Comparison of ENCODE assay signal across 30 mouse cellular contexts in the genomic region with DNA sequence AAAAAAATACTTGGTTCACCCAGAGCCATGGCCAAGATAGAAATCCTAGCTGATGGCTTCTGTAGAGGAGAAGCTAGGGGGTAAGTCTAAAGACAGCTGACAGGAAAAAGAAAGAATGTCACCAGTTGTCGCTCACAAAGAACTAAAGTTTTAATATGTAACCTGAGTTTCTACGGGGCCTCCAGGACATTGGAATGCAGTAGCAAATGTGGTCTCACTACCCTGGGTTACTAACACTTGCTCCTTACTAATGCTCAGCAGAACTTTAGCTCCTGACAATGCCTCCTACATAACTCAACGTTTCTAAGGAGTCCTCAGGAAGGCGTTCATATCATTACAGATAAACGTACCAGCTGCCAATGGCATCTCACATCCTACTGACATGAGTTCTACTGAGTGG. TPM values are rescaled to one million over a fixed set of nuclear protein-coding genes. Genes with fewer than 3 reads are reported as not detected.
A peak's percentile ranks its signal among the peaks of the same experiment; 100 is the strongest.
DNase-seq lines count a peak whose midpoint lies in the region; ATAC-seq and TF ChIP-seq lines count a peak whose summit lies in the region.
"Had no signal": no experiment of that assay in that cellular context is flagged by ENCODE, and none has a peak within 500 bp of the region (broad histone marks: within the 10 kb centered on the region; RNA-seq: fewer than 3 reads in every experiment).

No protein-coding gene starts in this region.

- H3K4me1 ChIP-seq in kidney, adult 2 months (ENCODE audit: control insufficient read depth, insufficient read depth, low read length): peaks cover 20% of the 10 kb centered on the region
- H3K4me1 ChIP-seq in kidney, embryonic 16.5 days (ENCODE audit: insufficient read depth, low read length): peaks cover 12% of the 10 kb centered on the region; the same call in 1 of the 2 replicates
- H3K4me1 ChIP-seq in limb, embryonic 13.5 days: no peaks in the 10 kb centered on the region
- H3K4me1 ChIP-seq: embryonic facial prominence, embryonic 12.5 days; forebrain, embryonic 10.5 days; forebrain, embryonic 15.5 days; hindbrain, embryonic 10.5 days; liver, embryonic 13.5 days; midbrain, embryonic 13.5 days had no signal

- peak overlapping the region; percentile 100 for H3K27ac ChIP-seq in kidney, adult 2 months (ENCODE audit: insufficient read depth, low read depth, low read length)
- peak overlapping the region; percentile 95 for H3K27ac ChIP-seq in kidney, embryonic 16.5 days (ENCODE audit: low read length)
- H3K27ac ChIP-seq in limb, embryonic 13.5 days: no peak overlapping the region
- H3K27ac ChIP-seq: embryonic facial prominence, embryonic 12.5 days; forebrain, embryonic 10.5 days; forebrain, embryonic 15.5 days; heart, embryonic 13.5 days; hindbrain, embryonic 10.5 days; liver, embryonic 13.5 days; midbrain, embryonic 13.5 days; stomach, postnatal 0 days had no signal

- H3K27me3 ChIP-seq in kidney, adult 2 months (replicated peaks; ENCODE audit: control insufficient read depth, insufficient read depth, low read length): no peaks in the 10 kb centered on the region
- H3K27me3 ChIP-seq in kidney, embryonic 16.5 days (ENCODE audit: insufficient read depth, low read length): no peaks in the 10 kb centered on the region
- H3K27me3 ChIP-seq in limb, embryonic 13.5 days: no peaks in the 10 kb centered on the region
- H3K27me3 ChIP-seq: embryonic facial prominence, embryonic 12.5 days; forebrain, embryonic 15.5 days; heart, embryonic 13.5 days; liver, embryonic 13.5 days; midbrain, embryonic 13.5 days had no signal

- H3K9ac ChIP-seq in kidney, embryonic 16.5 days (replicated peaks; ENCODE audit: low read length): no peak overlapping the region
- H3K9ac ChIP-seq in limb, embryonic 13.5 days: no peak overlapping the region
- H3K9ac ChIP-seq: embryonic facial prominence, embryonic 12.5 days; forebrain, embryonic 15.5 days; heart, embryonic 13.5 days; liver, embryonic 13.5 days; midbrain, embryonic 13.5 days had no signal

- DNase-seq in kidney, adult 11 months: peak; percentile 66
- DNase-seq in kidney, adult 2 months: peak; percentile 76
- no peak for DNase-seq in cerebellum, adult 18-20 months
- no peak for DNase-seq in right cerebral cortex, adult 18-20 months
- DNase-seq: adrenal gland, postnatal 36 days; cerebellum, adult 2 months; cerebellum, postnatal 14 days; heart, postnatal 14 days; liver, embryonic 13.5 days; lung, adult 18-20 months; lung, postnatal 4 days; right cerebral cortex, postnatal 4 days; thymus, adult 18-20 months; thymus, postnatal 25 days had no signal

- no peak overlapping the region for H3K4me2 ChIP-seq in kidney, embryonic 16.5 days (replicated peaks; ENCODE audit: low read depth, low read length)
- no peak overlapping the region for H3K4me2 ChIP-seq in limb, embryonic 13.5 days (replicated peaks)
- H3K4me2 ChIP-seq: embryonic facial prominence, embryonic 12.5 days; forebrain, embryonic 15.5 days; heart, embryonic 13.5 days; liver, embryonic 13.5 days; midbrain, embryonic 13.5 days had no signal

- no peaks in the 10 kb centered on the region for H3K9me3 ChIP-seq in kidney, embryonic 16.5 days (ENCODE audit: low read length)
- no peaks in the 10 kb centered on the region for H3K9me3 ChIP-seq in limb, embryonic 13.5 days
- H3K9me3 ChIP-seq: embryonic facial prominence, embryonic 12.5 days; forebrain, embryonic 10.5 days; forebrain, embryonic 15.5 days; heart, embryonic 13.5 days; hindbrain, embryonic 10.5 days; liver, embryonic 13.5 days; midbrain, embryonic 13.5 days had no signal

- 37% methylated on average over 5 of the region's 5 CpGs for WGBS in kidney, adult 2 months
- WGBS in kidney, embryonic 16.5 days: 53% methylated on average over 5 of the region's 5 CpGs
- WGBS in limb, embryonic 13.5 days: 74% methylated on average over 5 of the region's 5 CpGs

- H3K36me3 ChIP-seq in kidney, adult 2 months (ENCODE audit: control insufficient read depth, insufficient read depth, low read length): no peaks in the 10 kb centered on the region
- H3K36me3 ChIP-seq in kidney, embryonic 16.5 days (ENCODE audit: insufficient read depth, low read length): no peaks in the 10 kb centered on the region
- no peaks in the 10 kb centered on the region for H3K36me3 ChIP-seq in limb, embryonic 13.5 days
- H3K36me3 ChIP-seq: embryonic facial prominence, embryonic 12.5 days; forebrain, embryonic 10.5 days; forebrain, embryonic 15.5 days; heart, embryonic 13.5 days; hindbrain, embryonic 10.5 days; liver, embryonic 13.5 days; midbrain, embryonic 13.5 days had no signal

- no peak for TF ChIP-seq POLR2A in kidney, adult 2 months (IDR thresholded peaks at IDR 0.05; ENCODE audit: low read depth, low read length)

- peak; percentile 69 for ATAC-seq in kidney, embryonic 16.5 days (ENCODE audit: low FRiP score, low TSS enrichment)
- peak; percentile 82 for ATAC-seq in limb, embryonic 13.5 days (ENCODE audit: low FRiP score, low read depth)
- ATAC-seq in megakaryocyte, adult 5-6 weeks (ENCODE audit: poor library complexity, severe bottlenecking): no peak
- ATAC-seq: CD4-positive, CD25-positive, alpha-beta regulatory T cell, adult 4 months; forebrain, embryonic 15.5 days; hindbrain, embryonic 16.5 days; lung, postnatal 0 days; midbrain, embryonic 13.5 days had no signal

- H3K4me3 ChIP-seq in kidney, adult 2 months (ENCODE audit: insufficient read depth, low read depth, low read length): no peak overlapping the region
- H3K4me3 ChIP-seq in kidney, embryonic 16.5 days (ENCODE audit: low read length): no peak overlapping the region
- no peak overlapping the region for H3K4me3 ChIP-seq in limb, embryonic 13.5 days
- H3K4me3 ChIP-seq: embryonic facial prominence, embryonic 12.5 days; forebrain, embryonic 10.5 days; forebrain, embryonic 15.5 days; heart, embryonic 13.5 days; hindbrain, embryonic 10.5 days; liver, embryonic 13.5 days; midbrain, embryonic 13.5 days had no signal

- TF ChIP-seq CTCF in kidney, adult 2 months (conservative IDR thresholded peaks at IDR 0.05; ENCODE audit: insufficient read depth, insufficient read length, low read depth, low read length): no peak

RNA-seq across cellular contexts. Expression of a gene that starts 37.2 kb away (rescaled TPM):
- polyA plus RNA-seq in kidney, adult 2 months (2012; rRNA removed): 17.3 and 21.3 TPM in 2 replicates
- polyA plus RNA-seq in kidney, embryonic 16.5 days (2015; fragmentation: Nextera tagmentation; extraction: Ambion mirVana): 4.7 and 7.7 TPM in 2 replicates
- polyA plus RNA-seq in limb, embryonic 13.5 days (2015; fragmentation: Nextera tagmentation; extraction: Ambion mirVana): 0.05 and 0.10 TPM in 2 replicates
- not detected in 2 replicates for total RNA-seq in megakaryocyte, adult 5-6 weeks (2015)
- not detected in 2 replicates for total RNA-seq in megakaryocyte, adult 5-6 weeks (2017)
- total RNA-seq: heart, adult 8-10 months; heart, postnatal 14 days; megakaryocyte-erythroid progenitor cell, adult 5-6 weeks had no signal
- polyA plus RNA-seq: CD4-positive, CD25-positive, alpha-beta regulatory T cell, adult 4 months; embryonic facial prominence, embryonic 12.5 days; forebrain, embryonic 10.5 days; heart, embryonic 13.5 days; hindbrain, embryonic 10.5 days; limb, embryonic 11.5 days had no signal

Comparison
In these comparisons a context has a peak if more than half of its experiments do, and no peak if none do; other contexts are left out.
1. DNase-seq: peak in kidney, adult 11 months (single experiment) and kidney, adult 2 months (single experiment); none in cerebellum, adult 18-20 months (0 of 2) and right cerebral cortex, adult 18-20 months (single experiment).